Mouse (Mus musculus): ENCODE data around the gene Cbr3. TPM values are rescaled to one million over a fixed set of nuclear protein-coding genes. Genes with fewer than 3 reads are reported as not detected.

The Cbr3 gene
- polyA plus RNA-seq, 1 experiment from 2014 or later: 0.45 TPM

Other genes starting within 250 kb of the Cbr3 start
- gene Setd4, start 79.2 kb upstream of the Cbr3 start, polyA plus RNA-seq (2016; fragmentation: Nextera tagmentation; extraction: Ambion mirVana): 15.8 and 17.2 TPM in 2 replicates
- gene Cbr1, start 77.4 kb upstream of the Cbr3 start, polyA plus RNA-seq (2016; fragmentation: Nextera tagmentation; extraction: Ambion mirVana): 108 and 112 TPM in 2 replicates
- not detected in 2 replicates for gene Gm5678, start 55.1 kb upstream of the Cbr3 start, polyA plus RNA-seq (2016; fragmentation: Nextera tagmentation; extraction: Ambion mirVana)
- gene Dop1b, start 28.7 kb downstream of the Cbr3 start, polyA plus RNA-seq (2016; fragmentation: Nextera tagmentation; extraction: Ambion mirVana): 19.2 and 19.6 TPM in 2 replicates
- 33.6 and 34.6 TPM in 2 replicates for gene Morc3, start 148.9 kb downstream of the Cbr3 start, polyA plus RNA-seq (2016; fragmentation: Nextera tagmentation; extraction: Ambion mirVana)
- 92.4 and 93.4 TPM in 2 replicates for gene Chaf1b, start 200.7 kb downstream of the Cbr3 start, polyA plus RNA-seq (2016; fragmentation: Nextera tagmentation; extraction: Ambion mirVana)

Data from forebrain, embryonic 12.5 days (tissue).